Mouse (Mus musculus) frontal cortex, postnatal 10 days (tissue): ENCODE measurements around the gene Zyx.

Experiments
- DNase-seq, 2 experiments: peaks; one replicate each; pipeline ENCODE4 v3.0.0; 2022; ENCODE audit warnings: low spot score in 2 of 2, mixed read lengths in 1 of 2

Gene Zyx

GRCm38 (mm10) chr6:42395960-42396809 is 46.8 kb downstream of the Zyx start:
- DNase-seq, result no peak

DNA sequence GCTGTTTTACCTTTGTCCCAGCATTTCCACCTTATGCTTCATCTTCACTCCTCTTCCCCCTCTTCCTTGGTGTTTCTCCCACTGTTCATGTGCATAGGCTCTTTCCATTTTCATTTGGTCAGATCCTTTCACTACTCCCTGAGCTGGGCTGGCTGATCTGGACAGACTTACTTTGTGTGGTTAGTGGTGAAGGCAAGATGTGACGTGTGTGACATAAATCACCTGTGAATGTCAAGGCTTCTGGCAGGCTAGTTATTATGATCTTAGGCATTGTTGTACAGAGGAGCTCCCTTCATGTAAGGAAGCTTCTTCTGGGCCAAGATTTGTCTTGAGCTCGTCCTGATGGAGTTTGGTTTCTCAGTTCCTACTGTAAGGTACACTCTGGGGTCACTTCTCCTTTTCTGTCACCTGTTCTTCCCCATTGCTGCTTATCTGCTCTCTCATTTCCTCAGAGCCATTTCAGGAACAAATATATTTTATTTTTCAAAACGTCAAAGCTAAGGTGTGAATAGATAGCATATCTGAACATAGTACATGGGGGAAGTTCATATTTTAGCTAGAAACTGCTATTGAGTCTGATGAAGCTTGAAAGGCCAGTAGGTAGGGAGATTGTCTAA is 47.7 kb downstream of the Zyx start:
- DNase-seq, result no peak

- no peak for DNase-seq
Observed at GRCm38 (mm10) chr6:42398285-42398684, 48.9 kb downstream of the Zyx start.

GRCm38 (mm10) chr6:42398998-42399397 is 49.6 kb downstream of the Zyx start:
- DNase-seq, result no peak

DNA sequence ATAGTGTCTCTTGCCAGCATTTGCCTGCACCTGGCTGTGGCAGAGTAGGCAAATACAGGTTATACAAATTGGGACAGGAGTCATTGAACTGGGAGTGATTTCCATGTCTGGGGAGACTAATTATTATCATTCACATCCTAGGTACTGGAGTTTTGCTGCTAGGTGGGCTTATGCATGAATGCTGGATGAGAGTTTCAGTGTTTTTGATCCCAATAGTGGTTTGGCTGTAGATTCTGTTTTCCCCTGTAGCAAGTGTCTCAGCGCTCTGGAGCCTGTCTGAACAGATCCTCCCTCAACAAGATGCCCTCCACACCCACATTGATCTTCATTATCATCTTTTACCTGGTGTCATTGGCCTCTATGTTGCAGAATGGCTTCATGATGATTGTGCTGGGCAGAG is 50.5 kb downstream of the Zyx start, which contains the start of gene Tas2r143:
Gene Tas2r143 (plus strand): TSS at position 301 of the 400 bp plus-strand sequence.
- DNase-seq, result no peak

DNA sequence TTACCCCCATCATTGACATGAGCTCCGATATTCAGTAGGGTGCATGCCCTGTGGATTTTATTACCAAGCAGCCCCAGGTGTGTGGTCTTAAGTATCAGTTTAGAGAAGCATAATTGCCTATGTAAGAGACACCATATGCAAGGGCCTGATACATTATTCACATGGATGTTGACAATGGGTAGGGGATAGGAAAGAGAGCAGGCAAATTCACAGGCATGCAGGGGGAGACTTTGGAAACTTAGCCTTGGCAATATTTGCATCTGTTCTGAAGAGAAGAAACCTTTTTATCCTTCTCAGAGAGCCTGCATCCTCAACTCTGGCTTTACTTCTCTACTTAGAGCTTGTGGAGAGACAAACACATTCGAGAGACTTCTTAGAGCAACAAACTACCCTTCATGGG is 55.7 kb downstream of the Zyx start, which contains the start of gene Tas2r135:
Gene Tas2r135 (plus strand): TSS at position 301 of the 400 bp plus-strand sequence.
- no peak for DNase-seq
